Mouse (Mus musculus) testis, adult 2 months (tissue): ENCODE measurements around the gene Tspan5.

ENCODE experiments used
- CTCF ChIP-seq: fragments of 200-500 bp; IDR thresholded peaks from 2 replicates; pipeline ENCODE4 v1.5.1; 2012; ENCODE audit warnings: low read depth, mild to moderate bottlenecking, inconsistent platforms, low read length, moderate library complexity; ENCODE audit not compliant: control insufficient read depth, insufficient read depth, insufficient replicate concordance
- POLR2A ChIP-seq: fragments of 200-500 bp; IDR thresholded peaks from 2 replicates; pipeline ENCODE4 v1.6.1; 2012; ENCODE audit warnings: low read depth, mild to moderate bottlenecking, inconsistent platforms, low read length, moderate library complexity; ENCODE audit not compliant: control insufficient read depth

- TF ChIP-seq CTCF = no peak
- TF ChIP-seq POLR2A = no peak
Measured at GRCm38 (mm10) chr3:138853996-138854836, 112.2 kb downstream of the Tspan5 start.
